Mouse (Mus musculus): Measurements from ENCODE around the gene 4930548H24Rik.
"Not testable (repeated sequence)": the region's sequence is repeated elsewhere in the genome, so short reads cannot be mapped to it uniquely, and the experiment has no call there.

Gene 4930548H24Rik

DNA sequence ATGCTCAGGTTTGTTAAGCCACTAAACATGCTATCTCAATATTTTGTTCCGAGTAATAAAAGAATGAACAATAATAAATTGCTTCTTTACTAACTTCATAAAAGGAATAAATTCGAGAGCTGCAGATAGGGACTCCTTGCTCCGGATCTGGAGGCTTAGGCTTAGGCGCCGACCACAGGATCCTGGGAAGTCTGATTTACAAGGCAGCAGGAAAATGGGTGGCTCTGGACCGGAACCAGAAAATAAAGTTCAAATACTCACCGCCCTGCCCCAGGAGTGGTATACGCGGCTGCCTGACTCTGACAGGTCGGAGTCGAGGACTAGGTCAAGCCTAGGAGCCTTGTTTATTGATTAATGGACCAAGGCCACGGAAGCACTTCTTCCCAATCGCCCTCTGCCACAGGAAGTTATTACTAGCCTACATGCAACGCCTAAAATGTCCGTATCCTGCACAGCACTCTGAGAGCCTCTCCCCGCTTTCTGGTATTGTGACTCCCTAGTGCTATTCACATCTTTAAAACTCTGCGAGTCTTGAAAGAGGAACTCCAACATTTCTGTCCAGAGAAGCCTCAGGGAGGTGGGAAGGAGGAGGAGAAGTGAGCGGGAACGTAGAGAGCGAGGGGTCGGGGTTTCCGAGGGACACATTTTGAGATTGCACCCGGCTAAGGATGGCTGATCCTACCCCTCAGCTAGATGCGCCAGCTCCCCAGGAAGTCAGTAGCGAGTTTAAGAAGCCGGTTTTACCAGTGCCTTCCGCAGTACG, 41.0 kb downstream of the 4930548H24Rik start, which contains the start of gene Slc4a1ap:
Gene Slc4a1ap (plus strand): TSS at position 642 of the 763 bp plus-strand sequence.
- TF ChIP-seq GATA4 (IDR thresholded peaks at IDR 0.05; ENCODE audit: insufficient replicate concordance, low read length), result peak; percentile 72

DNA sequence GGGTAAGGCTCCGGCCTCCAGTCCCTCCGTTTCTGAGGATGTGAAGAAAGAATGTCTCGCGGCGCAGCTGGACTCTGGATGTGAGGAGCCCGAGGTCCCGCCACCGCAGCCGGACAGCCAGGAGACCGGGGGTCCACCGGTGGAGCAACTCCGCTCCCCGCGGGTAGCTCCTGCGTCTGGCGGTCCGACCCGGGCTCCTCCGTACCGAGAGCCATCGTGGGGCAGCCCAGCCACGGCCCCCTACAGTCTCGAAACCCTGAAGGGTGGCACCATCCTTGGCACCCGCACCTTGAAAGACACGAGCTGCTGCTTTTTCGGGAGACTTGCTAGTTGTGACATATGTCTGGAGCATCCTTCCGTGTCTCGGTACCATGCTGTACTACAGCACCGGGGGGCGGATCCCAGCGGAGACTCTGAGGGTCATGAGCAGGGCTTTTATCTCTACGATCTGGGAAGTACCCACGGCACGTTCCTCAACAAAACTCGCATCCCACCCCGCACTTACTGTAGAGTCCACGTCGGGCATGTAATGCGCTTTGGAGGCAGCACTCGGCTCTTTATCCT, 41.7 kb downstream of the 4930548H24Rik start:
- TF ChIP-seq GATA4 (IDR thresholded peaks at IDR 0.05; ENCODE audit: insufficient replicate concordance, low read length), result no peak

DNA sequence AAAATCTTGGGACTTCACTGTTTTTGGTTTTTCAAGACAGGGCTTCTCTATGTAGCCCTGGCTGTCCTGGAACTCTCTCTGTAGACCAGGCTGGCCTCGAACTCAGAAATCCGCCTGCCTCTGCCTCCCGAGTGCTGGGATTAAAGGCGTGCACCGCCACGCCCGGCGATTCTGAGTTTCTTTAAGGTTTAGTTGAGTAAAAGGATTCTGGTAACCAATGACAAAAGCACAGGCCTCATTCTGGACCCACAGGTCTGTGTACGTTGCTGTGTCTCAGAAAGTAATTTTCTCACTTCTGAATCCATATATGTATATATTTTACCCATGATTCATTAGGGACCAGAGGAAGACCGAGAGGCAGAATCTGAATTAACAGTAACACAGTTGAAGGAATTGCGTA, 42.2 kb downstream of the 4930548H24Rik start, which contains the start of gene Supt7l:
Gene Supt7l (minus strand): TSS at position 101 of the 400 bp plus-strand sequence.
- not testable (repeated sequence) for TF ChIP-seq GATA4 (IDR thresholded peaks at IDR 0.05; ENCODE audit: insufficient replicate concordance, low read length)

DNA sequence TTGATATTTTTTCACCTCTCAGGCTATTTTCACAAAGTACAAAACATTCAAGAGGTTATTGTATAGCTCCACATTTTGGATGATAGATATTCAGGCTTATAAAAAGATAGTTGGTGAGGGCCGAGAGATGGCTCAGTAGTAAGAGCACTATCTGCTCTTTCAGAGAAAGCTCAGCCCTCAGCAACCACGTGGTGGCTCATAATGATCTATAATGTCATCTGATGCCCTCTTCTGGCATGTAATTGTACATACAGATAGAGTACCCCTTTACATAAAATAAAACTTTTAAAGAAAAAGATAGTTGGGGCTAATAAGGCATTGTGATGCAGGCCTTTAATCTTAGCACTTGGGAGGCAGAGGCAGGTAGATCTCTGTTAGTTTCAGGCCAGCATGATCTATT, 43.0 kb downstream of the 4930548H24Rik start:
- TF ChIP-seq GATA4 (IDR thresholded peaks at IDR 0.05; ENCODE audit: insufficient replicate concordance, low read length), result no peak

DNA sequence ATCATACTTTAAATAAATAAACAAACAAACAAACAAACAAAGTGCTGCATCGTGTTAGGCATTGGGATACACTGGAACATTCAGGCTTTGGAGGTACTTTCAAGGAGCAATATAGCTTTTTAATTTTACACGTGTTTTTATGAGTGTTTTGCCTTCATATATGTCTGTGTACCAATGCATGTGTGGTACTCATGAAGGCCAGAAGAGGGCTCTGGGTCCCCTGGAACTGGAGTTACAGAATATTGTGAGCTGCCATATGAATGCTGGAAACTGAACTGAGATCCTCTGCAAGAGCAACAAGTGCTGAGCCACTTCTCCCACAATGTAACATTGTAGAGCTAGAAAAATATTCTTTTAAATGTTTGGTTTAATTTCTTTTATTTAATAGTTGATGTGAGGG, 49.7 kb downstream of the 4930548H24Rik start:
- TF ChIP-seq GATA4 (IDR thresholded peaks at IDR 0.05; ENCODE audit: insufficient replicate concordance, low read length), result no peak

All from liver, adult (tissue).